Mouse (Mus musculus) embryonic facial prominence, embryonic 15.5 days (tissue): Measurements from ENCODE around the gene Ccdc36. TPM values are rescaled to one million over a fixed set of nuclear protein-coding genes. Genes with fewer than 3 reads are reported as not detected.

Experiments
- ATAC-seq: fragments of 200-750 bp; cut with Nextera tagmentation; 2 replicates; pipeline ENCODE4 v1.8.0; 2017; ENCODE audit warnings: low read depth, moderate TSS enrichment; ENCODE audit not compliant: insufficient number of reproducible peaks, low FRiP score, low TSS enrichment
- H3K27ac ChIP-seq: fragments of 300-500 bp; sonication (generic); replicated peaks from 2 replicates; pipeline ENCODE4 v1.5.1; 2015; ENCODE audit warnings: mild to moderate bottlenecking, inconsistent platforms
- H3K27me3 ChIP-seq: fragments of 300-500 bp; sonication (generic); 2 replicates; pipeline ENCODE4 v1.6.1; 2015; ENCODE audit warnings: inconsistent platforms
- H3K36me3 ChIP-seq: fragments of 300-500 bp; sonication (generic); 2 replicates; pipeline ENCODE4 v1.6.1; 2015; ENCODE audit warnings: mild to moderate bottlenecking, inconsistent platforms
- H3K4me1 ChIP-seq: fragments of 300-500 bp; sonication (generic); 2 replicates; pipeline ENCODE4 v1.6.1; 2015; ENCODE audit warnings: inconsistent platforms
- H3K4me2 ChIP-seq: fragments of 300-500 bp; sonication (generic); replicated peaks from 2 replicates; pipeline ENCODE4 v1.6.1; 2015; ENCODE audit warnings: mild to moderate bottlenecking, inconsistent platforms
- H3K4me3 ChIP-seq: fragments of 300-500 bp; sonication (generic); replicated peaks from 2 replicates; pipeline ENCODE4 v1.5.1; 2015; ENCODE audit warnings: mild to moderate bottlenecking, inconsistent platforms
- H3K9ac ChIP-seq: fragments of 300-500 bp; sonication (generic); 2 replicates; pipeline ENCODE4 v1.6.1; 2015; ENCODE audit warnings: inconsistent platforms
- H3K9me3 ChIP-seq: fragments of 300-500 bp; sonication (generic); replicated peaks from 2 replicates; pipeline ENCODE4 v1.6.1; 2016; ENCODE audit warnings: inconsistent platforms
- WGBS: fragments of 180-500 bp; shearing (Covaris S2); methylation state at CpG from one replicate; pipeline ENCODE4 v1.1.7; 2015; 5-methylcytosine and 5-hydroxymethylcytosine counted together
- polyA plus RNA-seq: library from polyadenylated mRNA; unstranded; fragments of >200 nt; fragmentation: Nextera tagmentation; extraction: Ambion mirVana; gene quantifications from 2 replicates; pipeline ENCODE4 v1.2.1, GENCODE M21; 2015

The Ccdc36 gene
- polyA plus RNA-seq, 1 experiment from 2014 or later: 1.2 TPM

GRCm38 (mm10) chr9:108445125-108445524, 16.8 kb upstream of the Ccdc36 start:
- Histone ChIP-seq H3K4me2 (no peak overlapping the region), H3K27me3 (no peaks in the 10 kb centered on the region), H3K4me1 (peaks cover 27% of the 10 kb centered on the region), H3K9me3 (no peaks in the 10 kb centered on the region), H3K27ac (no peak overlapping the region), H3K4me3 (no peak overlapping the region), H3K9ac (no peak overlapping the region), H3K36me3 (peaks cover 13% of the 10 kb centered on the region; the same call in 1 of the 2 replicates)
- ATAC-seq: no peak
- WGBS: 56% methylated on average over 9 of the region's 9 CpGs

- Histone ChIP-seq H3K4me1 (peaks cover 24% of the 10 kb centered on the region), H3K27ac (peak overlapping the region; percentile 65), H3K9ac (no peak overlapping the region), H3K27me3 (no peaks in the 10 kb centered on the region), H3K9me3 (no peaks in the 10 kb centered on the region), H3K4me2 (0 out of 2 replicates have a peak overlapping the region, but pooled peaks have one; percentile 4), H3K4me3 (no peak overlapping the region), H3K36me3 (no peaks in the 10 kb centered on the region)
- 59% methylated on average over 11 of the region's 11 CpGs for WGBS
- ATAC-seq: no peak
Measured at GRCm38 (mm10) chr9:108441236-108441919, 13.1 kb upstream of the Ccdc36 start.

- Histone ChIP-seq H3K4me3 (no peak overlapping the region), H3K4me2 (no peak overlapping the region), H3K27me3 (no peaks in the 10 kb centered on the region), H3K27ac (no peak overlapping the region), H3K9me3 (no peaks in the 10 kb centered on the region), H3K4me1 (peaks cover 24% of the 10 kb centered on the region), H3K9ac (no peak overlapping the region), H3K36me3 (no peaks in the 10 kb centered on the region)
- 69% methylated on average over 5 of the region's 5 CpGs for WGBS
- no peak for ATAC-seq
Measured at GRCm38 (mm10) chr9:108440485-108440884, 12.2 kb upstream of the Ccdc36 start.

- H3K36me3 ChIP-seq: no peaks in the 10 kb centered on the region
- no peak overlapping the region for H3K9ac ChIP-seq
- H3K4me2 ChIP-seq: no peak overlapping the region
- H3K27ac ChIP-seq: peak overlapping the region; percentile 22; the same call in 1 of the 2 replicates
- no peak for ATAC-seq
- WGBS: 57% methylated on average over 6 of the region's 6 CpGs
- no peaks in the 10 kb centered on the region for H3K9me3 ChIP-seq
- H3K4me1 ChIP-seq: peaks cover 24% of the 10 kb centered on the region
- no peaks in the 10 kb centered on the region for H3K27me3 ChIP-seq
- no peak overlapping the region for H3K4me3 ChIP-seq
Measured at GRCm38 (mm10) chr9:108439176-108439575, 10.9 kb upstream of the Ccdc36 start.

- Histone ChIP-seq H3K4me1 (peaks cover 23% of the 10 kb centered on the region), H3K36me3 (no peaks in the 10 kb centered on the region), H3K27ac (no peak within 1 kb of the TSS), H3K27me3 (no peaks in the 10 kb centered on the region), H3K9ac (no peak within 1 kb of the TSS), H3K4me3 (no peak within 1 kb of the TSS), H3K4me2 (no peak within 1 kb of the TSS), H3K9me3 (no peaks in the 10 kb centered on the region)
- no peak for ATAC-seq
- 69% methylated on average over 3 of the region's 3 CpGs for WGBS
Measured at GRCm38 (mm10) chr9:108436182-108436581, 7.9 kb upstream of the Ccdc36 start, which contains the start of gene BC048562. BC048562 (plus strand) TSS chr9:108436482.

GRCm38 (mm10) chr9:108431431-108432067, 3.3 kb upstream of the Ccdc36 start:
- Histone ChIP-seq H3K36me3 (no peaks in the 10 kb centered on the region), H3K4me1 (peaks cover 4% of the 10 kb centered on the region; the same call in 1 of the 2 replicates), H3K4me2 (peak overlapping the region; percentile 44), H3K27ac (no peak overlapping the region), H3K27me3 (no peaks in the 10 kb centered on the region), H3K9ac (no peak overlapping the region), H3K4me3 (peak overlapping the region; percentile 32), H3K9me3 (no peaks in the 10 kb centered on the region)
- WGBS: 45% methylated on average over 32 of the region's 32 CpGs
- ATAC-seq: no peak

- WGBS: 75% methylated on average over 1 of the region's 1 CpGs
- Histone ChIP-seq H3K9ac (no peak overlapping the region), H3K4me3 (no peak overlapping the region), H3K9me3 (no peaks in the 10 kb centered on the region), H3K27me3 (no peaks in the 10 kb centered on the region), H3K4me1 (no peaks in the 10 kb centered on the region), H3K4me2 (no peak overlapping the region), H3K36me3 (no peaks in the 10 kb centered on the region), H3K27ac (no peak overlapping the region)
- no peak for ATAC-seq
Measured at GRCm38 (mm10) chr9:108412221-108412620, 16.1 kb downstream of the Ccdc36 start.

- H3K27me3 ChIP-seq: no peaks in the 10 kb centered on the region
- no peaks in the 10 kb centered on the region for H3K4me1 ChIP-seq
- no peak overlapping the region for H3K9ac ChIP-seq
- H3K4me2 ChIP-seq: no peak overlapping the region
- ATAC-seq: no peak
- H3K36me3 ChIP-seq: no peaks in the 10 kb centered on the region
- no peak overlapping the region for H3K4me3 ChIP-seq
- no peaks in the 10 kb centered on the region for H3K9me3 ChIP-seq
- 70% methylated on average over 9 of the region's 9 CpGs for WGBS
- no peak overlapping the region for H3K27ac ChIP-seq
Measured at GRCm38 (mm10) chr9:108411381-108411942, 16.8 kb downstream of the Ccdc36 start.

- Histone ChIP-seq H3K4me3 (no peak overlapping the region), H3K27me3 (no peaks in the 10 kb centered on the region), H3K9me3 (no peaks in the 10 kb centered on the region), H3K27ac (no peak overlapping the region), H3K4me1 (no peaks in the 10 kb centered on the region), H3K4me2 (no peak overlapping the region), H3K36me3 (no peaks in the 10 kb centered on the region), H3K9ac (no peak overlapping the region)
- no peak for ATAC-seq
- 82% methylated on average over 4 of the region's 4 CpGs for WGBS
Measured at GRCm38 (mm10) chr9:108409535-108409934, 18.7 kb downstream of the Ccdc36 start.

GRCm38 (mm10) chr9:108404451-108404850, 23.8 kb downstream of the Ccdc36 start:
- WGBS: 78% methylated on average over 8 of the region's 8 CpGs
- ATAC-seq: no peak

GRCm38 (mm10) chr9:108403081-108403480, 25.2 kb downstream of the Ccdc36 start:
- H3K4me1 ChIP-seq: no peaks in the 10 kb centered on the region
- no peak overlapping the region for H3K9ac ChIP-seq
- H3K4me2 ChIP-seq: no peak overlapping the region
- H3K36me3 ChIP-seq: no peaks in the 10 kb centered on the region
- WGBS: 73% methylated on average over 4 of the region's 4 CpGs
- no peak overlapping the region for H3K4me3 ChIP-seq
- no peak for ATAC-seq
- H3K27me3 ChIP-seq: no peaks in the 10 kb centered on the region
- H3K9me3 ChIP-seq: no peaks in the 10 kb centered on the region
- no peak overlapping the region for H3K27ac ChIP-seq

More at GRCm38 (mm10) chr9:108404451-108404850, 23.8 kb downstream of the Ccdc36 start:
- Histone ChIP-seq H3K9ac (no peak overlapping the region), H3K27me3 (no peaks in the 10 kb centered on the region), H3K36me3 (no peaks in the 10 kb centered on the region), H3K9me3 (no peaks in the 10 kb centered on the region), H3K4me2 (no peak overlapping the region), H3K4me3 (no peak overlapping the region), H3K4me1 (no peaks in the 10 kb centered on the region), H3K27ac (no peak overlapping the region)
